Mouse (Mus musculus): Measurements from ENCODE around the gene Axdnd1. TPM values are rescaled to one million over a fixed set of nuclear protein-coding genes. Genes with fewer than 3 reads are reported as not detected.
"Not testable (repeated sequence)": the region's sequence is repeated elsewhere in the genome, so short reads cannot be mapped to it uniquely, and the experiment has no call there.

Axdnd1 gene
- polyA plus RNA-seq, 1 experiment from 2014 or later: 0.31 TPM

DNA sequence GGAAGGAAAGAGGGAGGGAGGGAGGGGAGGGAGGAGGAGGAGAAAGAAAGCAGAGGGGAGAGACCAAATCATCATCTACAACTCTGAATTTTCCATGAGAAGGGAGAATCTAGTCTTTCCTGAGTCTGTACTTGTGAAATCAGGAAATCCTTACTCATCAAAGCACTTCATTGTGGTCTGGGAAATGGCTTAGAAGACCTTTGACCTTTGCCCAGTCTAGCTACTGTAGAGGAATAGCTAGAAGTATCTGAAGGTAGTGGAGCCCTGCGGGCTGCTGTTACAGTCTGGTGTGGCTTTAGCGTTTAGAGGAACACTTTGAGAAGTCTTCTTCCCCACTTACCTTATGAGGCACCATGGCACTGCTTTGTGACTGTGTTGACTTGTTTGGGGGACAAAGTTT, 18.5 kb downstream of the Axdnd1 start:
- Histone ChIP-seq H3K9me3 (no peaks in the 10 kb centered on the region), H3K27ac (no peak overlapping the region), H3K9ac (no peak overlapping the region), H3K27me3 (no peaks in the 10 kb centered on the region), H3K4me2 (no peak overlapping the region), H3K4me3 (no peak overlapping the region), H3K4me1 (no peaks in the 10 kb centered on the region), H3K36me3 (no peaks in the 10 kb centered on the region)
- WGBS: 29% methylated on average over 2 of the region's 2 CpGs
- no peak for ATAC-seq (ENCODE audit: insufficient number of reproducible peaks, insufficient read depth, low FRiP score, low TSS enrichment, low read depth)

DNA sequence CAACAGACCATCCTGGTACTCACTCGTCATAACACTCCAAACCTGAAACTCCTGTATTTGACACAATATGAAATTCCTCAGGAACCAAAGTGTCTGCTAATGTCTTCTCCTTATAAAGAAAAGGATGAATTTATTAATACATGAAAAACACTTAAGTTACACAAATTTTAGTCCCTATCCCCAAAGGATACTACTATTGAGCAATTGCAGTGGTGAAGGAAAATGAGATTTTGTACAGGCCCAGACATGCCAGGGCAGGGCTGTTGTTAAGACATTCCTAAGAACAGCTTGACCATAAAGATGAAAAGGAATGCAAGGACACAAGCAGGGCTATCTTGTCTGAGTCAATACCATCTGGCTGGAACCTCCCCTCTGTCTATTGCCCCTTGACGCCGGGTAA, 20.8 kb downstream of the Axdnd1 start:
- ATAC-seq (ENCODE audit: insufficient number of reproducible peaks, insufficient read depth, low FRiP score, low TSS enrichment, low read depth); H3K4me3 ChIP-seq: not testable (repeated sequence)
- WGBS: 90% methylated on average over 3 of the region's 3 CpGs

DNA sequence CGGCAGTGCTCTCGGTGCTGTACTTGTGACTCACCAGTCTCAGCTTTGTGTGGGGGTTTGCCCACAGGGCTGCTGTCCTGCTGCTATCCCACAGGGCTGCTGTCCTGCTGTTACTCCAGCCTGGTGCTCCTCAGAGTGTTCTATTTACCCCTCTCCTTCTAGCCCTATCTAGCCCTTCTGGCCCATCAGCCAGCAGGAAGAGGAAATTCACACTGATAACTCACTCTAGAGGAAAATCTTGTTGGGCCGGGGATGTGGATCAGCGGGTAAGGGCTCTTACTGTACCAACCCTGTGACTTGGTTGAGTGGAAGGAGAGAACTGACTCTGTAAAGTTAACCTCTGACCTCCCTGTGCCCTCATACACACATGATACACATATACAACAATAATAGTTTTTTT, 27.8 kb downstream of the Axdnd1 start:
- ATAC-seq (ENCODE audit: insufficient number of reproducible peaks, insufficient read depth, low FRiP score, low TSS enrichment, low read depth): no peak
- no peak overlapping the region for H3K4me3 ChIP-seq
- no peaks in the 10 kb centered on the region for H3K36me3 ChIP-seq
- H3K9ac ChIP-seq: no peak overlapping the region
- H3K4me2 ChIP-seq: no peak overlapping the region
- H3K27ac ChIP-seq: no peak overlapping the region
- H3K9me3 ChIP-seq: no peaks in the 10 kb centered on the region
- WGBS: 79% methylated on average over 4 of the region's 4 CpGs
- no peaks in the 10 kb centered on the region for H3K27me3 ChIP-seq
- no peaks in the 10 kb centered on the region for H3K4me1 ChIP-seq

More for the DNA sequence above, 20.8 kb downstream of the Axdnd1 start:
- H3K9ac ChIP-seq, H3K27me3 ChIP-seq, H3K4me1 ChIP-seq, H3K9me3 ChIP-seq, H3K4me2 ChIP-seq, H3K27ac ChIP-seq, H3K36me3 ChIP-seq: not testable (repeated sequence)

DNA sequence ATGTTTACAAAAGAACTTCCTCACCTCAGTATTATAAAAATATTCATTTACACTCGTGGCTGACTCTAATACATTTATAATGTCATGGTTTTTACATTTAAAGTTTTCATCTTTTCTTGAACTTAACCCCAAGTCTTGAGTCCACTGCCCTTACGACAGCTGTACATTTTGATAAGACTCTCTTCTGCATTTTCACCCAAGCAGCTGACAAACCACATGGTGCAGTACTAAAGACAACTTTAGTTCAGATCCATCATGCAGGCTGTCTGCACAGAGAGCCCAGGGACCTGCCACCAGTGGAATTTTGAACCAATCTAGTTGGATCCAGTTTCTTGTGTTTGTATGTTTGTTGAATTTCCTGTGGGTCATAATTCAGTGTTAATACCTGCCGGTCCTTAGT, 34.1 kb downstream of the Axdnd1 start:
- H3K4me3 ChIP-seq: no peak overlapping the region
- no peak overlapping the region for H3K4me2 ChIP-seq
- WGBS: 72% methylated on average over 3 of the region's 3 CpGs
- no peak overlapping the region for H3K9ac ChIP-seq
- no peaks in the 10 kb centered on the region for H3K9me3 ChIP-seq
- no peaks in the 10 kb centered on the region for H3K27me3 ChIP-seq
- no peak overlapping the region for H3K27ac ChIP-seq
- no peaks in the 10 kb centered on the region for H3K4me1 ChIP-seq
- ATAC-seq (ENCODE audit: insufficient number of reproducible peaks, insufficient read depth, low FRiP score, low TSS enrichment, low read depth): no peak
- H3K36me3 ChIP-seq: no peaks in the 10 kb centered on the region

DNA sequence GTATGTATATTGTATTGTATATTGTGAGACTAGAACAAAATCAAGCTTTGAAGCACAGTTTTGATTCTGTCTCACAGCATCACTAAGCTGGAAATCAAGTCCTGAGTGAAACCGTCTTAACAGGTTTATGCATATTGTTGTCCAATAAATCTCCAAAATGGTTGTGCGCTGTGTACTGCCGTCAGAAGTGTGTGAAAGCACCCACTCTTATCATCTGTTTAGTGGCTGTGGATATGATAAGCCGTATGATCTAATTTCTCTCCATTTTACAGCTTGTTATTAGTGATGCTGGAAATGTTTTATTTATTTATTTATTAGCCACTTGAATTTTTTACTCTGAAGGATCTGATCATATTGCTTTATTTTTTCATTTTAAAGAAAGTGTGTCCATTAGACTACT, 34.7 kb downstream of the Axdnd1 start:
- Histone ChIP-seq H3K9me3 (no peaks in the 10 kb centered on the region), H3K27me3 (no peaks in the 10 kb centered on the region), H3K4me2 (no peak overlapping the region), H3K4me1 (no peaks in the 10 kb centered on the region), H3K27ac (no peak overlapping the region), H3K36me3 (no peaks in the 10 kb centered on the region), H3K4me3 (no peak overlapping the region), H3K9ac (no peak overlapping the region)
- 92% methylated on average over 4 of the region's 4 CpGs for WGBS
- no peak for ATAC-seq (ENCODE audit: insufficient number of reproducible peaks, insufficient read depth, low FRiP score, low TSS enrichment, low read depth)

DNA sequence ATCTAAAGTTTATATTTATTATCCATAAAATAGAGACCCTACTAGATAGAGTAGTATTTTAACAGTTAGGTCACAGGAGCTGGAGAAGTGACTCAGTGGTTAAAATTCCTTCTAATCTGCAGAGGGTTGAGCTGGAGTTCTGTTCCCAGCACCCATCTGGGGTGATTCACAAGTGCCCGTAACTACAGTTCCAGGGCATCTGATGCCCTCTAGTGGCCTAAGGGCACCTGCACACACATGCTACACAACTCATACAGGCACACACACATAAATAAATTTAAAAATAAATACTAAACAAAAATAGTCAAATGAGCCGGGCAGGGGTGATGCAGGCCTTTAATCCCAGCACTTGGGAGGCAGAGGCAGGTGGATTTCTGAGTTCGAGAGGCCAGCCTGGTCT, 39.7 kb downstream of the Axdnd1 start:
- Histone ChIP-seq H3K27ac (no peak overlapping the region), H3K4me1 (no peaks in the 10 kb centered on the region), H3K36me3 (no peaks in the 10 kb centered on the region), H3K9ac (no peak overlapping the region), H3K4me3 (no peak overlapping the region), H3K27me3 (no peaks in the 10 kb centered on the region), H3K4me2 (no peak overlapping the region), H3K9me3 (no peaks in the 10 kb centered on the region)
- WGBS: 89% methylated on average over 3 of the region's 3 CpGs
- ATAC-seq (ENCODE audit: insufficient number of reproducible peaks, insufficient read depth, low FRiP score, low TSS enrichment, low read depth): no peak

DNA sequence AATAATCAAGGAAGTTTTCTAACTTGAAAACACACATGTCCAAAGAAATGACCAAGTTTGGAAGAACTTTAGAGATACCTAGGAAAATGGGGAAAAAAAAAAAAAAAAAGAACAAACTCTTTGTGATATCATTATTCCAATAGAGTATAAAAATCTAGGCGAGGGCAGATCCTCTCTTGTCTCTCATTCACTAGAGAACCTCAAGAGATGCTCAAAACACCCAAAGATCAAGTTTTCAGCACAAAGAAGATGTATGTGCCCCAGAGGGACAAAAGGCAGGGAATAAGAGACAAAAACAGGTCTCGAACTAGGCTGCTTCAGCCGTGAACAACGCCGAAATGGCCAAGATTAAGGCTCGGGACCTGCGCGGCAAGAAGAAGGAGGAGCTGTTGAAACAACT, 55.2 kb downstream of the Axdnd1 start, which contains the start of gene Gm2000:
Gene Gm2000, plus strand, starts transcription at position 301 of the 400 bp plus-strand sequence.
- ATAC-seq (ENCODE audit: insufficient number of reproducible peaks, insufficient read depth, low FRiP score, low TSS enrichment, low read depth): no peak
- no peak within 1 kb of the TSS for H3K9ac ChIP-seq
- WGBS: 91% methylated on average over 8 of the region's 8 CpGs

DNA sequence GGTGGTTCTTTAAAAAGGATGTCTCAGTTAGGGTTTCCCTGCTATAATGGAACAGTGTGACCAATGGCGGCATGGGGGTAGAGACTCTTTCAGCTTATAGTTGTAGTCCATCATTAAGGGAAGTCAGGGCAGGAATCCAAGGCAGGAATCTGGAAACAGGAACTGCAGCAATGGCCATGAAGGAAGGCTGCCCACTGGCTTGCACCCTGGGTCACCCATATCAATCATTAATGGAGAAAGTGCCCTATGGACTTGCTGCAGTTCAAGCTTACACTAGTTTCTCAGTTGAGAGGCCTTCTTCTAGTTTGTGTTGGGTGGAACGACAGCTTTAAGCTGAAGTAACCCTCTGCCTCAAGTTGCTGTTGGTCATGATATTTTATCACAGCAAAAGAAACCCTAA, 68.5 kb downstream of the Axdnd1 start:
- no peak overlapping the region for H3K27ac ChIP-seq
- no peaks in the 10 kb centered on the region for H3K27me3 ChIP-seq
- H3K9me3 ChIP-seq: no peaks in the 10 kb centered on the region
- H3K4me2 ChIP-seq: no peak overlapping the region
- 94% methylated on average over 2 of the region's 2 CpGs for WGBS
- H3K9ac ChIP-seq: no peak overlapping the region
- no peak for ATAC-seq (ENCODE audit: insufficient number of reproducible peaks, insufficient read depth, low FRiP score, low TSS enrichment, low read depth)
- H3K4me3 ChIP-seq: no peak overlapping the region
- no peaks in the 10 kb centered on the region for H3K36me3 ChIP-seq
- no peaks in the 10 kb centered on the region for H3K4me1 ChIP-seq

More for the DNA sequence above, 55.2 kb downstream of the Axdnd1 start, which contains the start of gene Gm2000:
- Histone ChIP-seq H3K4me1 (no peaks in the 10 kb centered on the region), H3K36me3 (no peaks in the 10 kb centered on the region), H3K27ac (no peak within 1 kb of the TSS), H3K4me3 (no peak within 1 kb of the TSS), H3K9me3 (0 out of 2 replicates have a peak, but pooled peaks cover 3% of the 10 kb centered on the region), H3K27me3 (no peaks in the 10 kb centered on the region), H3K4me2 (no peak within 1 kb of the TSS)

DNA sequence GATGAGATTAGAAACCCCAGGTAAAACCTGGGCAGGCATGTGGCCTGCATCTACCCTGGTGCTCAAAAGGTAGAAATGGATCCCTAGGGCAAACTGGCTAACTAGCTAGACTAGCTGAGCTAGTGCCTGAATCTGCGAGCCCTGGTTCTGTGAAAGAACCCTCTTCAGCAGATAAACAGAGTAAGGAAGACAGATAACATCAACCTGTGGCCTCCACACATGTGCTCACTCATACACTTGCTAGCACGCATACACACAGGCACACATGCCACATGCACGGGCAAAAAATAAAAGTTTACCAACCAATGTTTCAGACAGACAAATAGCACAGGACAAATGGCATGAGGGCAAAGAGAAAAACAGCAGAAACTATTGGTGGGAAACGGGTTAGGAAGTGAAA, 70.5 kb downstream of the Axdnd1 start:
- H3K4me3 ChIP-seq: no peak overlapping the region
- H3K27me3 ChIP-seq: no peaks in the 10 kb centered on the region
- no peak overlapping the region for H3K9ac ChIP-seq
- no peaks in the 10 kb centered on the region for H3K9me3 ChIP-seq
- H3K36me3 ChIP-seq: no peaks in the 10 kb centered on the region
- WGBS: 84% methylated on average over 4 of the region's 4 CpGs
- no peak overlapping the region for H3K4me2 ChIP-seq
- no peak for ATAC-seq (ENCODE audit: insufficient number of reproducible peaks, insufficient read depth, low FRiP score, low TSS enrichment, low read depth)
- H3K27ac ChIP-seq: no peak overlapping the region
- H3K4me1 ChIP-seq: no peaks in the 10 kb centered on the region

DNA sequence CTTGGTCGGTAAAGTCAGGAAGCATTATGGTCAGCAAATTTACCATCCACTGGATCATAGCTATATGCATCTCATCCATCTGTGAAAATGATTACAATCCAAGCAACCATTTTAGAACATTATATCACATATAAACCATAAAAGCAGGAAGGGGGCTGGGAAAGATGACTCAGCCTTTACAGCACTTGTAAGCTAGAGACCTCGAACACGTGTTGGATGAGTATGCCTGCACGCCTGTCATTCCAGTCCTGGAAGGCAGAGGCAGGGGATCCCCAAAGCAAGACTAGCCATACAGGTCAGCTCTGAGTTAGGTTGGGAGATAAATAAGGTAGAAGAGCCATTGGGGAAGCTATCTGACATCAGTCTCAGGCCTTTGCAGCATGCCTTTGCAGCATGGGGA, 71.9 kb downstream of the Axdnd1 start:
- no peaks in the 10 kb centered on the region for H3K36me3 ChIP-seq
- no peaks in the 10 kb centered on the region for H3K9me3 ChIP-seq
- H3K4me2 ChIP-seq: no peak overlapping the region
- no peak overlapping the region for H3K4me3 ChIP-seq
- WGBS: 78% methylated on average over 4 of the region's 4 CpGs
- no peak overlapping the region for H3K9ac ChIP-seq
- H3K4me1 ChIP-seq: no peaks in the 10 kb centered on the region
- H3K27ac ChIP-seq: no peak overlapping the region
- H3K27me3 ChIP-seq: no peaks in the 10 kb centered on the region
- ATAC-seq (ENCODE audit: insufficient number of reproducible peaks, insufficient read depth, low FRiP score, low TSS enrichment, low read depth): no peak

DNA sequence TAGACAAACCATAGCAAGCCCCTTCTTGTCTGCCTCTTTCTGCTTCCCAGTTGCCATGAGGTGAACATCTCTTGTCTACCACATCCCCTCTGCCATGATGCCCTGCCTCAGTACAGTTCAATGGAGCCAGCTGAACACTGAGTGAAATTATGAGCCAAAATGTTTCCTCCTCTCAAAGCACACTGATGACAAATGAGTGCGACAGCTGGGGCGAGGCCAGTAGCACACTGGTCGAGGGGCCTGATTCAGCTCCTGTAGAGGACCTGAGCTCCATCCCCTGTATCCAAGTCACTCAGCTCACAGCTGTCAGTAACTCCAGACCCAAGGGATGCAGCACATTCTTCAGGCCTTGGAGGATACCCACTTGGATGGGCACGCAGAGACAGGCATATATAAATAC, 75.3 kb downstream of the Axdnd1 start:
- Histone ChIP-seq H3K9ac (no peak overlapping the region), H3K36me3 (no peaks in the 10 kb centered on the region), H3K27me3 (no peaks in the 10 kb centered on the region), H3K4me3 (no peak overlapping the region), H3K9me3 (no peaks in the 10 kb centered on the region), H3K4me2 (no peak overlapping the region), H3K27ac (no peak overlapping the region), H3K4me1 (no peaks in the 10 kb centered on the region)
- WGBS: 88% methylated on average over 4 of the region's 4 CpGs
- no peak for ATAC-seq (ENCODE audit: insufficient number of reproducible peaks, insufficient read depth, low FRiP score, low TSS enrichment, low read depth)

DNA sequence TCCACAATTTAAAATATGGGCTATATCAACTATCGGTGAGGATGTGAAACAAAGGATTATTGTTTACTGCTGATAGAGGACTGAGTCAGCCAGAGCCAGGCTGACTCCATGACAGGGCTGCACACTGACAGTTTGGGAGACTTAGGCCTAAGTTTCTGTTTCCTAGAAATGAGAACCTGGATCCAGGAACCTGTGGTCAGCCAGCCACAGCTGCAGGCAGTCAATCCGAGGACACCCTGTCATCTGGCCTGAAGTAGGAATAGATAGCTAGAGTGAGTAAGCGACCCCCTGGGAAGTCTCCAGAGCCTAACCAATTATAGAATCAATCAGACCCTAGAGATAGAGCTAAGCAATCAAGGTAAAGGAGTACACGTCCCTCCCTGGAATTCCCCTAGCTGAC, 76.5 kb downstream of the Axdnd1 start:
- Histone ChIP-seq H3K4me3 (no peak overlapping the region), H3K27ac (no peak overlapping the region), H3K4me2 (no peak overlapping the region), H3K9me3 (no peaks in the 10 kb centered on the region), H3K9ac (no peak overlapping the region), H3K4me1 (no peaks in the 10 kb centered on the region), H3K36me3 (no peaks in the 10 kb centered on the region), H3K27me3 (no peaks in the 10 kb centered on the region)
- WGBS: 57% methylated on average over 4 of the region's 4 CpGs
- no peak for ATAC-seq (ENCODE audit: insufficient number of reproducible peaks, insufficient read depth, low FRiP score, low TSS enrichment, low read depth)

DNA sequence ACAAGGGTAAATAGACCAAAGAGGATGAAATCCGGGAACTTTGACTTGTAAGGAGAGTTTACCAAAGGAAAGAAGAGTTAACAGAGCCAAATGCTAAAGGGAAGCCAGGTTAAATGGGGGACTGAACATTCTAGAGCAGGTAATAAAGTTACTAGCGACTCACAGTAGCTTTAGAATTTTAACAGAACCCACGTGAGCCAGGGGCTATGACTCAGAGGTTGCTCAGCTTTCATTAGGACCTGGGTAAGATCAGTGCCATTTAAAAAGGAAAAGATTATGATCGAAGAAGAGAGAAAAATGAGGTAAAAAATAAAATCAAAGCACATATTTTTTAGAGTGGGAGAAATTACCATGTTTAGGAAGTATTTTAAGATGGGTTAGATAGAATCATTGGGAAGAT, 80.1 kb downstream of the Axdnd1 start:
- Histone ChIP-seq H3K4me3 (no peak overlapping the region), H3K27ac (no peak overlapping the region), H3K27me3 (no peaks in the 10 kb centered on the region), H3K9ac (no peak overlapping the region), H3K4me1 (no peaks in the 10 kb centered on the region), H3K4me2 (no peak overlapping the region), H3K9me3 (no peaks in the 10 kb centered on the region), H3K36me3 (no peaks in the 10 kb centered on the region)
- 62% methylated on average over 4 of the region's 4 CpGs for WGBS
- ATAC-seq (ENCODE audit: insufficient number of reproducible peaks, insufficient read depth, low FRiP score, low TSS enrichment, low read depth): no peak
